Mouse (Mus musculus) liver, embryonic 15.5 days (tissue): ENCODE measurements around the gene Ppp1r1c. TPM values are rescaled to one million over a fixed set of nuclear protein-coding genes. Genes with fewer than 3 reads are reported as not detected.
"Not testable (repeated sequence)": the region's sequence is repeated elsewhere in the genome, so short reads cannot be mapped to it uniquely, and the experiment has no call there.

ENCODE experiments used
- ATAC-seq: fragments of 200-750 bp; cut with Nextera tagmentation; 2 replicates; pipeline ENCODE4 v1.8.0; 2017; ENCODE audit warnings: moderate number of reproducible peaks, mild to moderate bottlenecking, moderate library complexity; ENCODE audit not compliant: insufficient read depth
- H3K27ac ChIP-seq: fragments of 300-500 bp; sonication (generic); replicated peaks from 2 replicates; pipeline ENCODE4 v1.5.1; 2015; ENCODE audit warnings: mild to moderate bottlenecking, inconsistent platforms
- H3K27me3 ChIP-seq: fragments of 300-500 bp; sonication (generic); 2 replicates; pipeline ENCODE4 v1.6.1; 2015; ENCODE audit warnings: mild to moderate bottlenecking, inconsistent platforms
- H3K36me3 ChIP-seq: fragments of 300-500 bp; sonication (generic); replicated peaks from 2 replicates; pipeline ENCODE4 v1.6.1; 2015; ENCODE audit warnings: moderate library complexity, mild to moderate bottlenecking, inconsistent platforms
- H3K4me1 ChIP-seq: fragments of 300-500 bp; sonication (generic); replicated peaks from 2 replicates; pipeline ENCODE4 v1.6.1; 2015; ENCODE audit warnings: inconsistent platforms
- H3K4me2 ChIP-seq: fragments of 300-500 bp; sonication (generic); 2 replicates; pipeline ENCODE4 v1.6.1; 2015; ENCODE audit warnings: moderate library complexity, mild to moderate bottlenecking, inconsistent platforms
- H3K4me3 ChIP-seq: fragments of 300-500 bp; sonication (generic); replicated peaks from 2 replicates; pipeline ENCODE4 v1.5.1; 2015; ENCODE audit warnings: mild to moderate bottlenecking, inconsistent platforms
- H3K9ac ChIP-seq: fragments of 300-500 bp; sonication (generic); 2 replicates; pipeline ENCODE4 v1.6.1; 2015; ENCODE audit warnings: moderate library complexity, mild to moderate bottlenecking, inconsistent platforms
- H3K9me3 ChIP-seq: fragments of 300-500 bp; sonication (generic); replicated peaks from 2 replicates; pipeline ENCODE4 v1.6.1; 2016; ENCODE audit warnings: inconsistent platforms
- WGBS: fragments of 180-500 bp; shearing (Covaris S2); methylation state at CpG from one replicate; pipeline ENCODE4 v1.1.7; 2015; ENCODE audit warnings: mixed read lengths; ENCODE audit not compliant: insufficient replicate concordance; 5-methylcytosine and 5-hydroxymethylcytosine counted together
- polyA plus RNA-seq: library from polyadenylated mRNA; unstranded; fragments of >200 nt; fragmentation: Nextera tagmentation; extraction: Ambion mirVana; gene quantifications from 2 replicates; pipeline ENCODE4 v1.2.1, GENCODE M21; 2015

Ppp1r1c gene
- polyA plus RNA-seq, 1 experiment from 2014 or later = not detected

GRCm38 (mm10) chr2:79786467-79786866, 78.9 kb downstream of the Ppp1r1c start:
- WGBS = 66% methylated on average over 11 of the region's 11 CpGs
- H3K4me1 ChIP-seq = no peaks in the 10 kb centered on the region
- H3K27ac ChIP-seq = no peak overlapping the region
- H3K9me3 ChIP-seq = no peaks in the 10 kb centered on the region
- no peaks in the 10 kb centered on the region for H3K27me3 ChIP-seq
- H3K9ac ChIP-seq = no peak overlapping the region
- no peak overlapping the region for H3K4me2 ChIP-seq
- H3K36me3 ChIP-seq = no peaks in the 10 kb centered on the region
- no peak for ATAC-seq
- H3K4me3 ChIP-seq = no peak overlapping the region

GRCm38 (mm10) chr2:79793186-79793585, 85.6 kb downstream of the Ppp1r1c start:
- no peaks in the 10 kb centered on the region for H3K4me1 ChIP-seq
- H3K9ac ChIP-seq = no peak overlapping the region
- H3K27me3 ChIP-seq = no peaks in the 10 kb centered on the region
- ATAC-seq = no peak
- H3K4me3 ChIP-seq = no peak overlapping the region
- H3K36me3 ChIP-seq = no peaks in the 10 kb centered on the region
- 51% methylated on average over 2 of the region's 2 CpGs for WGBS
- no peaks in the 10 kb centered on the region for H3K9me3 ChIP-seq
- no peak overlapping the region for H3K27ac ChIP-seq
- H3K4me2 ChIP-seq = no peak overlapping the region

- Histone ChIP-seq H3K4me2 (no peak overlapping the region), H3K36me3 (no peaks in the 10 kb centered on the region), H3K9ac (no peak overlapping the region), H3K27ac (no peak overlapping the region), H3K9me3 (no peaks in the 10 kb centered on the region), H3K27me3 (no peaks in the 10 kb centered on the region), H3K4me1 (no peaks in the 10 kb centered on the region), H3K4me3 (no peak overlapping the region)
- ATAC-seq = no peak
- 50% methylated on average over 2 of the region's 2 CpGs for WGBS
These were observed 89.9 kb downstream of the Ppp1r1c start for GRCm38 (mm10) chr2:79797444-79797843.

GRCm38 (mm10) chr2:79798627-79799026, 91.0 kb downstream of the Ppp1r1c start:
- Histone ChIP-seq H3K4me2 (no peak overlapping the region), H3K9ac (no peak overlapping the region), H3K27ac (no peak overlapping the region), H3K27me3 (no peaks in the 10 kb centered on the region), H3K9me3 (no peaks in the 10 kb centered on the region), H3K4me1 (no peaks in the 10 kb centered on the region), H3K36me3 (no peaks in the 10 kb centered on the region), H3K4me3 (no peak overlapping the region)
- ATAC-seq = no peak
- WGBS = 44% methylated on average over 7 of the region's 7 CpGs

GRCm38 (mm10) chr2:79815708-79816484, 108.3 kb downstream of the Ppp1r1c start:
- ATAC-seq = no peak
- no peaks in the 10 kb centered on the region for H3K9me3 ChIP-seq
- H3K27ac ChIP-seq = no peak overlapping the region
- H3K27me3 ChIP-seq = no peaks in the 10 kb centered on the region
- H3K4me3 ChIP-seq = no peak overlapping the region
- 55% methylated on average over 3 of the region's 3 CpGs for WGBS
- H3K4me1 ChIP-seq = no peaks in the 10 kb centered on the region
- H3K9ac ChIP-seq = no peak overlapping the region
- H3K4me2 ChIP-seq = no peak overlapping the region
- H3K36me3 ChIP-seq = no peaks in the 10 kb centered on the region

- H3K4me1 ChIP-seq = no peaks in the 10 kb centered on the region
- no peak overlapping the region for H3K9ac ChIP-seq
- no peak overlapping the region for H3K4me3 ChIP-seq
- H3K27ac ChIP-seq = no peak overlapping the region
- H3K27me3 ChIP-seq = no peaks in the 10 kb centered on the region
- WGBS = 61% methylated on average over 3 of the region's 3 CpGs
- no peaks in the 10 kb centered on the region for H3K36me3 ChIP-seq
- H3K9me3 ChIP-seq = no peaks in the 10 kb centered on the region
- ATAC-seq = no peak
- H3K4me2 ChIP-seq = no peak overlapping the region
These were observed 112.0 kb downstream of the Ppp1r1c start for GRCm38 (mm10) chr2:79819543-79819942.

GRCm38 (mm10) chr2:79825853-79826252, 118.3 kb downstream of the Ppp1r1c start:
- no peak overlapping the region for H3K4me3 ChIP-seq
- H3K4me2 ChIP-seq = no peak overlapping the region
- no peak overlapping the region for H3K9ac ChIP-seq
- no peaks in the 10 kb centered on the region for H3K9me3 ChIP-seq
- no peak for ATAC-seq
- no peak overlapping the region for H3K27ac ChIP-seq
- H3K36me3 ChIP-seq = no peaks in the 10 kb centered on the region
- H3K27me3 ChIP-seq = no peaks in the 10 kb centered on the region
- 57% methylated on average over 4 of the region's 4 CpGs for WGBS
- H3K4me1 ChIP-seq = no peaks in the 10 kb centered on the region

- no peaks in the 10 kb centered on the region for H3K4me1 ChIP-seq
- H3K27ac ChIP-seq = no peak overlapping the region
- ATAC-seq = no peak
- no peaks in the 10 kb centered on the region for H3K36me3 ChIP-seq
- H3K4me3 ChIP-seq = no peak overlapping the region
- H3K27me3 ChIP-seq = no peaks in the 10 kb centered on the region
- H3K9me3 ChIP-seq = no peaks in the 10 kb centered on the region
- H3K4me2 ChIP-seq = no peak overlapping the region
- H3K9ac ChIP-seq = no peak overlapping the region
- 72% methylated on average over 6 of the region's 6 CpGs for WGBS
These were observed 131.5 kb downstream of the Ppp1r1c start for GRCm38 (mm10) chr2:79839090-79839489.

GRCm38 (mm10) chr2:79839513-79839912, 131.9 kb downstream of the Ppp1r1c start:
- Histone ChIP-seq H3K27ac (no peak overlapping the region), H3K27me3 (no peaks in the 10 kb centered on the region), H3K4me1 (no peaks in the 10 kb centered on the region), H3K9me3 (no peaks in the 10 kb centered on the region), H3K4me2 (no peak overlapping the region), H3K4me3 (no peak overlapping the region), H3K36me3 (no peaks in the 10 kb centered on the region), H3K9ac (no peak overlapping the region)
- ATAC-seq = no peak
- WGBS = 49% methylated on average over 5 of the region's 5 CpGs

GRCm38 (mm10) chr2:79847396-79847795, 139.8 kb downstream of the Ppp1r1c start:
- not testable (repeated sequence) for H3K27ac ChIP-seq, H3K4me3 ChIP-seq, H3K9me3 ChIP-seq, H3K4me1 ChIP-seq, H3K9ac ChIP-seq, H3K27me3 ChIP-seq, H3K36me3 ChIP-seq, ATAC-seq, H3K4me2 ChIP-seq
- 69% methylated on average over 13 of the region's 13 CpGs for WGBS

- ATAC-seq = no peak
- Histone ChIP-seq H3K4me3 (no peak overlapping the region), H3K27me3 (no peaks in the 10 kb centered on the region), H3K36me3 (no peaks in the 10 kb centered on the region), H3K27ac (no peak overlapping the region), H3K9ac (no peak overlapping the region), H3K4me1 (no peaks in the 10 kb centered on the region), H3K4me2 (no peak overlapping the region), H3K9me3 (no peaks in the 10 kb centered on the region)
- 60% methylated on average over 1 of the region's 1 CpGs for WGBS
These were observed 149.3 kb downstream of the Ppp1r1c start for GRCm38 (mm10) chr2:79856874-79857273.
